ENCODE assay signal across 26 mouse cellular contexts in the genomic region with DNA sequence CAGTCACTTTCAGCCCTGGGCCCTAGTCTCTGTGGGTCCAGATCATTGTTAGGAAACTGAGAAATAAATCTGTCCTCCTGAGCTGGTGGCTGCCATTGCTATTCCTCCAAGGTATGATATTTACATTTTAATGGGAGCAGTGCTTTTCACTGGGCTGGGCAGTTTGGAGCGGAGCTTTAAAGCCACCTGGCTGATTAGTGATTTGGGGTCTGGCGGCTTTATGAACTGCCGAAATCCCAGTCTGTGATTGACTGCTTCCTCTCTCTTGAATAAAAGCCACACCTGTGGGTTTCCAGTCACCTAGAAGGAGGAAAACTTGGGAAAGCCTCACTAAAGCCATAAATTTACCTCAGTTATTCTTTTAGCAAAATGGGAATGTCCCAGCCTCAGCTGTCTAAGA.
DNase-seq lines count a peak whose midpoint lies in the region; ATAC-seq and TF ChIP-seq lines count a peak whose summit lies in the region.
"Had no signal": no experiment of that assay in that cellular context is flagged by ENCODE, and none has a peak within 500 bp of the region (broad histone marks: within the 10 kb centered on the region; RNA-seq: fewer than 3 reads in every experiment).

No protein-coding gene starts in this region.

- peak overlapping the region; percentile 35; the same call in 1 of the 2 replicates for H3K4me3 ChIP-seq in E14TG2a.4 (replicated peaks; ENCODE audit: low read length)
- H3K4me3 ChIP-seq in ES-Bruce4 (ENCODE audit: low read depth, low read length) = no peak overlapping the region
- H3K4me3 ChIP-seq in limb, embryonic 11.5 days (ENCODE audit: low read depth, low read length) = no peak overlapping the region
- no peak overlapping the region for H3K4me3 ChIP-seq in heart, embryonic 11.5 days (ENCODE audit: low read depth, low read length)
- H3K4me3 ChIP-seq: embryonic facial prominence, embryonic 10.5 days; embryonic facial prominence, embryonic 13.5 days; erythroblast, embryonic 14.5 days; heart, adult 2 months; heart, embryonic 10.5 days; hindbrain, embryonic 12.5 days; hindbrain, embryonic 15.5 days had no signal

- H3K9me3 ChIP-seq in E14TG2a.4 (ENCODE audit: low read length) (no peaks in the 10 kb centered on the region), ES-Bruce4 (replicated peaks; ENCODE audit: control insufficient read depth, insufficient read depth, low read length, poor library complexity, severe bottlenecking) (peaks cover 13% of the 10 kb centered on the region)
- H3K9me3 ChIP-seq in limb, embryonic 11.5 days (ENCODE audit: control insufficient read depth, low read length) = no peaks in the 10 kb centered on the region
- H3K9me3 ChIP-seq in heart, embryonic 11.5 days (replicated peaks; ENCODE audit: control insufficient read depth, low read length) = no peaks in the 10 kb centered on the region
- H3K9me3 ChIP-seq: embryonic facial prominence, embryonic 10.5 days; embryonic facial prominence, embryonic 13.5 days; heart, embryonic 10.5 days; hindbrain, embryonic 12.5 days; hindbrain, embryonic 15.5 days had no signal

- H3K27me3 ChIP-seq in E14TG2a.4 (ENCODE audit: insufficient read depth, low read length) = no peaks in the 10 kb centered on the region
- H3K27me3 ChIP-seq in ES-Bruce4 (ENCODE audit: control insufficient read depth, insufficient read depth, low read length, poor library complexity, severe bottlenecking) = no peaks in the 10 kb centered on the region
- no peaks in the 10 kb centered on the region for H3K27me3 ChIP-seq in limb, embryonic 11.5 days (ENCODE audit: control insufficient read depth, insufficient read depth, low read length)
- H3K27me3 ChIP-seq in heart, embryonic 11.5 days (ENCODE audit: control insufficient read depth, insufficient read depth, low read length) = no peaks in the 10 kb centered on the region
- H3K27me3 ChIP-seq: embryonic facial prominence, embryonic 13.5 days; hindbrain, embryonic 12.5 days; hindbrain, embryonic 15.5 days had no signal

- H3K4me1 ChIP-seq in E14TG2a.4 (replicated peaks; ENCODE audit: low read depth, low read length) (peaks cover 37% of the 10 kb centered on the region), ES-Bruce4 (ENCODE audit: control insufficient read depth, insufficient read depth, low read length) (no peaks in the 10 kb centered on the region)
- H3K4me1 ChIP-seq in limb, embryonic 11.5 days (ENCODE audit: control insufficient read depth, insufficient read depth, low read length) = no peaks in the 10 kb centered on the region
- no peaks in the 10 kb centered on the region for H3K4me1 ChIP-seq in heart, embryonic 11.5 days (ENCODE audit: control insufficient read depth, insufficient read depth, low read length)
- H3K4me1 ChIP-seq: heart, embryonic 10.5 days; hindbrain, embryonic 12.5 days; hindbrain, embryonic 15.5 days had no signal

- ATAC-seq in limb, embryonic 11.5 days (ENCODE audit: insufficient number of reproducible peaks, low FRiP score, low TSS enrichment, low read depth) = 0 out of 2 replicates have a peak, but pooled peaks have one; percentile 60
- no peak for ATAC-seq in heart, embryonic 11.5 days (replicated peaks; ENCODE audit: insufficient number of reproducible peaks, low FRiP score, low TSS enrichment)
- ATAC-seq: CD4-positive, CD25-positive, alpha-beta regulatory T cell, adult 4 months; forebrain, embryonic 14.5 days; forebrain, postnatal 0 days; intestine, postnatal 0 days had no signal

- H3K27ac ChIP-seq in ES-Bruce4 (ENCODE audit: insufficient read depth, low read length) = 0 out of 2 replicates have a peak overlapping the region, but pooled peaks have one; percentile 33
- H3K27ac ChIP-seq in limb, embryonic 11.5 days (replicated peaks; ENCODE audit: low read depth, low read length) = no peak overlapping the region
- H3K27ac ChIP-seq in heart, embryonic 11.5 days (ENCODE audit: low read depth, low read length) = no peak overlapping the region
- H3K27ac ChIP-seq: embryonic facial prominence, embryonic 10.5 days; embryonic facial prominence, embryonic 13.5 days; heart, adult 2 months; heart, embryonic 10.5 days; hindbrain, embryonic 12.5 days; hindbrain, embryonic 15.5 days had no signal

- H3K36me3 ChIP-seq in E14TG2a.4 (ENCODE audit: insufficient read depth, low read length) (no peaks in the 10 kb centered on the region), ES-Bruce4 (ENCODE audit: control insufficient read depth, insufficient read depth, low read length, poor library complexity, severe bottlenecking) (no peaks in the 10 kb centered on the region)
- H3K36me3 ChIP-seq in limb, embryonic 11.5 days (ENCODE audit: control insufficient read depth, insufficient read depth, low read length) = no peaks in the 10 kb centered on the region
- H3K36me3 ChIP-seq in heart, embryonic 11.5 days (ENCODE audit: control insufficient read depth, insufficient read depth, low read length) = no peaks in the 10 kb centered on the region
- H3K36me3 ChIP-seq: embryonic facial prominence, embryonic 10.5 days; embryonic facial prominence, embryonic 13.5 days; heart, embryonic 10.5 days; hindbrain, embryonic 12.5 days; hindbrain, embryonic 15.5 days had no signal

- H3K4me2 ChIP-seq in limb, embryonic 11.5 days (ENCODE audit: low read depth, severe bottlenecking) = no peak overlapping the region
- H3K4me2 ChIP-seq in heart, embryonic 11.5 days = no peak overlapping the region
- H3K4me2 ChIP-seq: embryonic facial prominence, embryonic 13.5 days; hindbrain, embryonic 12.5 days; hindbrain, embryonic 15.5 days had no signal

- TF ChIP-seq EP300 in ES-Bruce4 (IDR thresholded peaks at IDR 0.05; ENCODE audit: insufficient read depth, low read depth, low read length) = no peak

- H3K9ac ChIP-seq in ES-Bruce4 (ENCODE audit: low read depth, poor library complexity, severe bottlenecking) = no peak overlapping the region
- H3K9ac ChIP-seq in limb, embryonic 11.5 days (ENCODE audit: low read length) = no peak overlapping the region
- no peak overlapping the region for H3K9ac ChIP-seq in heart, embryonic 11.5 days (ENCODE audit: low read depth, low read length)
- H3K9ac ChIP-seq: embryonic facial prominence, embryonic 13.5 days; forebrain, postnatal 0 days; hindbrain, embryonic 12.5 days; hindbrain, embryonic 15.5 days had no signal

- TF ChIP-seq CTCF in E14TG2a.4 (conservative IDR thresholded peaks at IDR 0.05; ENCODE audit: low read length) (no peak), ES-Bruce4 (IDR thresholded peaks at IDR 0.05; ENCODE audit: low read depth, low read length) (no peak)

- DNase-seq in ZHBTc4 (ENCODE audit: low read depth, low spot score) = peak; percentile 16
- DNase-seq in limb, embryonic 11.5 days (ENCODE audit: low spot score) = peak; percentile 55
- DNase-seq in kidney, adult 11 months = no peak
- no peak for DNase-seq in c-Kit-positive CD71-positive TER-119-positive erythroid progenitor cells, embryonic 14.5 days (ENCODE audit: low spot score)
- DNase-seq: adrenal gland, postnatal 10 days; adrenal gland, postnatal 36 days; cerebellum, adult 11 months; cerebellum, adult 2 months; cerebellum, adult 9-11 months; cerebellum, postnatal 25 days; embryo, embryonic 11 days; gastrocnemius, postnatal 25 days; heart, adult 2 months had no signal

- no peak for TF ChIP-seq POLR2A in ES-Bruce4 (IDR thresholded peaks at IDR 0.05; ENCODE audit: insufficient read depth, low read length)

- WGBS in limb, embryonic 11.5 days = 10% methylated on average over 3 of the region's 3 CpGs
- 69% methylated on average over 3 of the region's 3 CpGs for WGBS in heart, embryonic 11.5 days (ENCODE audit: insufficient replicate concordance)

Comparison
In these comparisons a context has a peak if more than half of its experiments do, and no peak if none do; other contexts are left out.
1. DNase-seq: peak in ZHBTc4 (single experiment) and limb, embryonic 11.5 days (single experiment); none in kidney, adult 11 months (single experiment) and c-Kit-positive CD71-positive TER-119-positive erythroid progenitor cells, embryonic 14.5 days (single experiment).